Mouse (Mus musculus) liver, embryonic 16.5 days (tissue): ENCODE measurements at regions not wholly inside any gene's neighbourhood (a gene's known extent, or its start where the extent isn't known, plus 50 kb on each side); places are given as distances from the start of the nearest gene placed in this dataset.
"Not testable (repeated sequence)": the region's sequence is repeated elsewhere in the genome, so short reads cannot be mapped to it uniquely, and the experiment has no call there.

ENCODE experiments used
- ATAC-seq: fragments of 200-750 bp; cut with Nextera tagmentation; 2 replicates; pipeline ENCODE4 v1.8.0; 2017; ENCODE audit warnings: low read depth, mild to moderate bottlenecking, moderate number of reproducible peaks, moderate library complexity
- H3K27ac ChIP-seq: fragments of 300-500 bp; sonication (generic); 2 replicates; pipeline ENCODE4 v1.5.1; 2014; ENCODE audit warnings: mild to moderate bottlenecking, low read length
- H3K27me3 ChIP-seq: fragments of 300-500 bp; sonication (generic); 2 replicates; pipeline ENCODE4 v1.6.1; 2014; ENCODE audit warnings: low read depth, low read length, mixed read lengths; ENCODE audit not compliant: control insufficient read depth, insufficient read depth
- H3K36me3 ChIP-seq: fragments of 300-500 bp; sonication (generic); 2 replicates; pipeline ENCODE4 v1.6.1; 2014; ENCODE audit warnings: mild to moderate bottlenecking; ENCODE audit not compliant: control insufficient read depth, insufficient read depth
- H3K4me1 ChIP-seq: fragments of 300-500 bp; sonication (generic); 2 replicates; pipeline ENCODE4 v1.6.1; 2014; ENCODE audit warnings: low read depth, low read length, mixed read lengths; ENCODE audit not compliant: control insufficient read depth
- H3K4me2 ChIP-seq: fragments of 300-500 bp; sonication (generic); 2 replicates; pipeline ENCODE4 v1.6.1; 2014; ENCODE audit warnings: low read depth, low read length, mixed read lengths
- H3K4me3 ChIP-seq: fragments of 300-500 bp; sonication (generic); 2 replicates; pipeline ENCODE4 v1.5.1; 2014; ENCODE audit warnings: low read depth, mild to moderate bottlenecking, low read length
- H3K9ac ChIP-seq: fragments of 300-500 bp; sonication (generic); 2 replicates; pipeline ENCODE4 v1.6.1; 2014; ENCODE audit warnings: low read depth, low read length
- H3K9me3 ChIP-seq: fragments of 300-500 bp; sonication (generic); replicated peaks from 2 replicates; pipeline ENCODE4 v1.6.1; 2016; ENCODE audit warnings: low read length; ENCODE audit not compliant: control insufficient read depth
- WGBS: fragments of 180-500 bp; shearing (Covaris S2); extraction: QIAGEN DNeasy Blood & Tissue Kit; methylation state at CpG from one replicate; pipeline ENCODE4 v1.1.7; 2014; ENCODE audit not compliant: insufficient replicate concordance; 5-methylcytosine and 5-hydroxymethylcytosine counted together

DNA sequence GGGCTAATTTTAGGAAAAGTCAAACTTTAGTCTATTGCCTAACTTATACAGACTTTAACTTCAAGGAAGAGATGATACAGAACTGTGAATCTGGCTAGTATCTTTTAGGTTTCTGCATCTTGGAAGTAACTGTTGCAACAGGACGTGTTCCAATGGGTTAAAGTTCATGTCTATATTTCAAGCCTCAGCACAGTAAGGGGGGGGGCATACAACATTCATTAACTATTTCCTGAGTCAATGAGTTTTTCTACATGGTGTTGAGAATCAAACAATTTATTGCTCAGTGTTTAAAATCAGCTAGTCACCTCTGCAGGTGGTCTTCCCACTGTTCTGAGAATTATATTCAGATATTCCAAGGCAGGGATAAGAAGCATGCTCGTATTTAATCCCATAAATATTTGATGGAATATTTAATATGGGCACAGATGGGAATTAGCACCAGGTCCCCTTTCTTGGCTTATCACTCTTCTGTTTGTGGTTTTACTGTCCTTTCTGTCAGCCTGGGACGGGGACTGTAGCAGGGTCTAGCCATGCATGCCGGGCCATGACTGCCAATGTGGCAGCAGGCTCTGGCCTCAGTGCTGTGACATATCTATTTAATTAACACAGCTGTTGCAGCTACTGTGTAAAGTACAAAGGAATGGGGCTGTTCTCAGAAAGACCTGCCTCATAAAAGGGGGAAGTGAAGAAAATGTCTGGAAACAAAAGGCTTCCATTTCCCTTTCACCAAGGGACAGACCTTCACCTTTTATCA, 201.8 kb upstream of the Rarb start:
- WGBS, result 42% methylated on average over 4 of the region's 4 CpGs
- H3K4me3 ChIP-seq, result no peak overlapping the region
- H3K9ac ChIP-seq, result no peak overlapping the region
- ATAC-seq, result no peak
- H3K9me3 ChIP-seq, result no peaks in the 10 kb centered on the region
- no peak overlapping the region for H3K4me2 ChIP-seq
- no peaks in the 10 kb centered on the region for H3K36me3 ChIP-seq
- H3K27ac ChIP-seq, result no peak overlapping the region
- H3K4me1 ChIP-seq, result no peaks in the 10 kb centered on the region
- H3K27me3 ChIP-seq, result no peaks in the 10 kb centered on the region

DNA sequence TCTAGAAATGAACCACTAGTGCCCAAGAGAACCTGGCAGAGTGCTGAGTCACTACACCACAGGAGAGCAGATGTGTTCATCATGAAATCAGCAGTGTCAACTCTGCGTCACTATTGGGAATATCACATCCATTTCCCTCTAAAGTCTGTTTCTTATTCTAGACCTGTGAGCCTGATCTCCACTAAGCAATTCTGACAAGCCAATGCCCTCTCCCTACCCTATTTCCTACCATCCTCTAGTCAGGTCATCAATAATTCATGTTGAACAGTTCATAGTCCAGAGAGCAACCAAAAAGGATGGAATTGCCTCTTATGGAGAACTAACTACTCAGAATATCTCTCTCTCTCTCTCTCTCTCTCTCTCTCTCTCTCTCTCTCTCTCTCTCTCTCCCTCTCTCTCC, 194.0 kb upstream of the Rarb start:
- Histone ChIP-seq H3K4me1 (no peaks in the 10 kb centered on the region), H3K9me3 (no peaks in the 10 kb centered on the region), H3K27ac (no peak overlapping the region), H3K9ac (no peak overlapping the region), H3K36me3 (no peaks in the 10 kb centered on the region), H3K4me2 (no peak overlapping the region), H3K4me3 (no peak overlapping the region), H3K27me3 (no peaks in the 10 kb centered on the region)
- 67% methylated on average over 1 of the region's 1 CpGs for WGBS
- ATAC-seq, result no peak

- WGBS, result 66% methylated on average over 1 of the region's 1 CpGs
- Histone ChIP-seq H3K9me3 (no peaks in the 10 kb centered on the region), H3K4me1 (no peaks in the 10 kb centered on the region), H3K9ac (no peak overlapping the region), H3K4me3 (no peak overlapping the region), H3K27ac (no peak overlapping the region), H3K27me3 (no peaks in the 10 kb centered on the region), H3K36me3 (no peaks in the 10 kb centered on the region), H3K4me2 (no peak overlapping the region)
- no peak for ATAC-seq
These were observed 193.2 kb upstream of the Rarb start for GRCm38 (mm10) chr14:17012200-17012599.

DNA sequence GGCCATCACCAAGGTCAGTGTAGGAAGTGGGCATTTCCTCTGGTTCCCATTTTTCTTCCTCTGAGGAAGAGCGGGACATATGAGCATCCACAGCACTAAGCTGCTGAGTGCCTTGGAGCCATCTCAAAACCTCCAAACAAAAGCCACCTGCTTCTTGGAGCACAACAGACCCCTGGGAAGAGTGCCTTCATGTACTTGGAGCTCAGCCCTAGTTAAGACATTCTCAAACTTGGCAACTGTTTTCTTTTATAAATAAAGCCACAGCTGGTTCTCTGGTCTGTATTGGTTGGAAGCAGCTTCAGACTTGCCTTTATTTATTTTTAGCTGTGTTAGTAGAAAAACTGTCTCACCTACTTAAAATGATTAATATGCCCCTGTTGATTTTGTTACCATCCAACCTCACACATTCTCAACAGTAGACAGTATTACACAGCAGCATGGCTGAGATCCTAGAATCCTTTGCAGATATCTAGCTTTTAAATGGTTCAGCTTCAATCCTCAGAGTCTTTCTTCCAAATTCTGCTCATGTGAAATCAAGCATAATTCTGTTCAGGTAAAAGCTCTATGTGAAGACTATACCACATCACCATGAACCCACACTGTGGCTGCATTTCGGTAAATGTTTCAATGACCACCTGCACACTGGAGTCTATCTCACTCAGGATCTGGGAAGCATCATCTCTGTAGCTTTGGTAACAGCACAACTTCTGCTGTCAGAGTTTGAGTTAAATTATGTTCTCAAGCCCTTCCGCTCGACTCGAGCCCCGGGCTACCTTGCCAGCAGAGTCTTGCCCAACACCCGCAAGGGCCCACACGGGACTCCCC, 186.4 kb upstream of the Rarb start:
- H3K4me3 ChIP-seq, result no peak overlapping the region
- no peak overlapping the region for H3K9ac ChIP-seq
- ATAC-seq, result no peak
- H3K4me1 ChIP-seq, result no peaks in the 10 kb centered on the region
- WGBS, result 67% methylated on average over 6 of the region's 8 CpGs
- no peak overlapping the region for H3K27ac ChIP-seq
- no peaks in the 10 kb centered on the region for H3K36me3 ChIP-seq
- no peaks in the 10 kb centered on the region for H3K9me3 ChIP-seq
- H3K4me2 ChIP-seq, result no peak overlapping the region
- no peaks in the 10 kb centered on the region for H3K27me3 ChIP-seq

- 60% methylated on average over 1 of the region's 1 CpGs for WGBS
- Histone ChIP-seq H3K4me2 (no peak overlapping the region), H3K9me3 (no peaks in the 10 kb centered on the region), H3K4me1 (no peaks in the 10 kb centered on the region), H3K27ac (no peak overlapping the region), H3K9ac (no peak overlapping the region), H3K27me3 (no peaks in the 10 kb centered on the region), H3K4me3 (no peak overlapping the region), H3K36me3 (no peaks in the 10 kb centered on the region)
- ATAC-seq, result no peak
These were observed 185.8 kb upstream of the Rarb start for GRCm38 (mm10) chr14:17004714-17005113.

DNA sequence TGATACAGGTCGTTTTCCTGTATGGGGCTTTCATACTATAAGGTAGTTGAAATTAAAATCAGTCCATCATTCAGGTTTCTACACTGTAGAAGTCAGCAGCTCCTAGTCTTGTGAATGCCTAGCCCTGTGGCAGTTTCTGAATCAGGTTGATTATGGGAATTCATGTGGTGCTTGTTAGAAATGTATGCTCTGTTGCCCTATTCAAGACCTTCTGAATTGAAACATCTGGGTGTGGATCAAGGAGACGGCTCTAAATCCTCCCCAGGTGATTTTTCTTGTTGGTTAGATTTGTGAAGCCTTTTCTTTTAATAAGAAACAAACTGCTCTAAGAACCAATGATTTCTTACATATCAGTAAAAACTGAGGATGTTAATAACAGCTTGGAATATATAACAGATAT, 177.8 kb upstream of the Rarb start:
- Histone ChIP-seq H3K4me1 (no peaks in the 10 kb centered on the region), H3K4me2 (no peak overlapping the region), H3K36me3 (no peaks in the 10 kb centered on the region), H3K4me3 (no peak overlapping the region), H3K9me3 (no peaks in the 10 kb centered on the region), H3K27ac (no peak overlapping the region), H3K9ac (no peak overlapping the region), H3K27me3 (no peaks in the 10 kb centered on the region)
- no peak for ATAC-seq
- 46% methylated on average over 2 of the region's 2 CpGs for WGBS

DNA sequence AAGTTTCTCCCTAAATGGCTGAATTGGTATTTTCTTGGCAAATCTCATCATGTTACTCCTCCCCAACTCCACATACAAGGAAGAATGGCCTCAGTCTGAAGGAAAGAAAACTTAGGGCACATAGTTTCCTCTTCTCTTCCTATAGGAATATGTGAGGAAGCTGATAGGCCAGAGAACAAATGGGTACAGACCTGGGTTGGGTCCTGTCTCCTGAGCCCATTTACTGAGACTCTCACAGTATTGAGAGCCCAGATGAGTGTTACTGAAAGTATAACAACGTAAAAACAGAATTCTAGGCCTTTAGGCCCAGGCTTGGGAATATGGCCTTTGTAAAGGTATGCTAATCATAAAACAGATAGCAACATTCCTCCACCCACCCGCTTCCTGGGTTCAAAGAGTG, 152.0 kb upstream of the Rarb start:
- 75% methylated on average over 2 of the region's 2 CpGs for WGBS
- not testable (repeated sequence) for H3K4me2 ChIP-seq, H3K4me3 ChIP-seq, ATAC-seq, H3K36me3 ChIP-seq, H3K9me3 ChIP-seq, H3K9ac ChIP-seq, H3K4me1 ChIP-seq, H3K27ac ChIP-seq, H3K27me3 ChIP-seq

DNA sequence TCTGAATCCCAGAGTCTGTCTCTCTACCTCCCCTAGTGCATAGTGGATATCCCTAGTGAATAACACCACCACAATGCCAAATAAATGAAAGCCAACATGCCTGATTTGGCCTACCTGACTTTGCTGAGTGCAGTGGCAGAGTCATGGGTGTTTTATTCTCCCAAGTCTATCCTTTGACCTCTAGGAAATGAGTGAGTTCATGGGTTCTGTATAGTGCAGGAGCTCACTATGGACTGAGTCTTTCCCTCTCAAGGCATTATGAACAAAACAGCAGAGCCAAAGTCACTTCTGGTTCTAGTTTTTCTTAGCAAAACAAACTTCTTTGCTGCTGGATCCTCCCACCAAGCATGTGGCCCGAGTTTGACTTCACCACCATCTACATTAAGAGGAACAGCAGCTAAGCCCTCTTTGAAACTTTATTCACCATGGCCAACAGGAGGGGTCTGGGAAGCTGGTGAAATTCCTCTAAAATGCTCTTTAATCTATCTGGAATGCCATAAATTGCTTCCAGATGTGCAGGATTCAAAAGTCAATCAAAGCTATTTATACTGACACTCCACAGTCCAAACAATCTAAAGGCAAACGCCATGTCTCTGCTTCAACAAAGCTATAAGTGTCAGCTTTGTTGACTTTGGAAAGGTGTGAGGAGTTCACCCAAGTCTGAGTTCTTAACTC, 145.9 kb upstream of the Rarb start:
- no peaks in the 10 kb centered on the region for H3K4me1 ChIP-seq
- no peak overlapping the region for H3K4me3 ChIP-seq
- WGBS, result 26% methylated on average over 2 of the region's 2 CpGs
- H3K9me3 ChIP-seq, result no peaks in the 10 kb centered on the region
- H3K9ac ChIP-seq, result no peak overlapping the region
- H3K36me3 ChIP-seq, result no peaks in the 10 kb centered on the region
- no peak for ATAC-seq
- no peaks in the 10 kb centered on the region for H3K27me3 ChIP-seq
- no peak overlapping the region for H3K27ac ChIP-seq
- H3K4me2 ChIP-seq, result no peak overlapping the region
